Mouse (Mus musculus) cortical plate, adult 2 months (tissue): ENCODE measurements around the gene Plpp1.

Experiments
- CTCF ChIP-seq: fragments of 200-500 bp; IDR thresholded peaks from 2 replicates; pipeline ENCODE4 v1.5.1; 2011; ENCODE audit warnings: mild to moderate bottlenecking, control low read depth, low read length; ENCODE audit not compliant: insufficient read depth; ENCODE audit errors: extremely low read depth
- POLR2A ChIP-seq: fragments of 200-500 bp; IDR thresholded peaks from 2 replicates; pipeline ENCODE4 v1.6.1; 2011; ENCODE audit warnings: mild to moderate bottlenecking, low read length, control low read depth; ENCODE audit not compliant: insufficient read depth; ENCODE audit errors: extremely low read depth

DNA sequence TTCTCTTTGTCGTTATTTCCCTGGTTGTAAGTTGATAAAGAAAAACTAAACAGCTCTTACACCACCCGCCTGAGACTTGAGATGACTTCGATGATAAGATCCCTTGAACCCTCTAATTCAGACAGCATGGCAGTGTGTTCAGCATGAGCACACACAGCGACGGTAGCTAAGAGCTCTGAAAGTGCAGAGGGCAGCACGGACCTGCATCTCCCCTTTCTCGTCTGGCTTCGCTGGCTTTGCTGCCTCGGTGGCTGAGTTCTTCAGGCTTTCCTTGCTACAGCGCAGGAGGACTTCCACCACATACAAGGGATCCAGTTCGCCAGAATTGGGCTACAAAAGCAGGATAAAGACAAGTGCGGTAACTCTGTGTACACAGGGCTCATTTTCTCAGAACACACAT, 86.6 kb downstream of the Plpp1 start:
- no peak for TF ChIP-seq POLR2A
- no peak for TF ChIP-seq CTCF
